Mouse (Mus musculus): ENCODE results near the gene Ccdc66.
A peak's percentile ranks its signal among the peaks of the same experiment; 100 is the strongest.

Gene Ccdc66

GRCm38 (mm10) chr14:27507894-27508643 lies at the start of gene Ccdc66:
Gene Ccdc66 (minus strand): TSS chr14:27508460.
- DNase-seq (ENCODE audit: low spot score in 2 of 2) = peak; percentile 97 to 100

GRCm38 (mm10) chr14:27543838-27544426 lies 35.7 kb upstream of the Ccdc66 start:
- no peak for DNase-seq (ENCODE audit: low spot score in 2 of 2)

GRCm38 (mm10) chr14:27536441-27536840 lies 28.2 kb upstream of the Ccdc66 start:
- no peak for DNase-seq (ENCODE audit: low spot score in 2 of 2)

- no peak for DNase-seq (ENCODE audit: low spot score in 2 of 2)
Observed at GRCm38 (mm10) chr14:27524541-27524940, 16.3 kb upstream of the Ccdc66 start.

- no peak for DNase-seq (ENCODE audit: low spot score in 2 of 2)
Observed at GRCm38 (mm10) chr14:27508644-27509301, 513 bp upstream of the Ccdc66 start.

- no peak for DNase-seq (ENCODE audit: low spot score in 2 of 2)
Observed at GRCm38 (mm10) chr14:27501096-27501495, 7.2 kb downstream of the Ccdc66 start.

GRCm38 (mm10) chr14:27493516-27493915 lies 14.7 kb downstream of the Ccdc66 start:
- no peak for DNase-seq (ENCODE audit: low spot score in 2 of 2)

GRCm38 (mm10) chr14:27491399-27491798 lies 16.9 kb downstream of the Ccdc66 start:
- no peak for DNase-seq (ENCODE audit: low spot score in 2 of 2)

GRCm38 (mm10) chr14:27446963-27447362 lies 61.3 kb downstream of the Ccdc66 start:
- DNase-seq (ENCODE audit: low spot score in 2 of 2) = no peak

GRCm38 (mm10) chr14:27444851-27445281 lies 63.4 kb downstream of the Ccdc66 start:
- DNase-seq (ENCODE audit: low spot score in 2 of 2) = no peak

GRCm38 (mm10) chr14:27440921-27441320 lies 67.3 kb downstream of the Ccdc66 start:
- DNase-seq (ENCODE audit: low spot score in 2 of 2) = no peak

GRCm38 (mm10) chr14:27436826-27437225 lies 71.4 kb downstream of the Ccdc66 start:
- DNase-seq (ENCODE audit: low spot score in 2 of 2) = no peak

GRCm38 (mm10) chr14:27436116-27436515 lies 72.1 kb downstream of the Ccdc66 start:
- no peak for DNase-seq (ENCODE audit: low spot score in 2 of 2)

- no peak for DNase-seq (ENCODE audit: low spot score in 2 of 2)
Observed at GRCm38 (mm10) chr14:27432064-27432463, 76.2 kb downstream of the Ccdc66 start.
